In the genomic region with DNA sequence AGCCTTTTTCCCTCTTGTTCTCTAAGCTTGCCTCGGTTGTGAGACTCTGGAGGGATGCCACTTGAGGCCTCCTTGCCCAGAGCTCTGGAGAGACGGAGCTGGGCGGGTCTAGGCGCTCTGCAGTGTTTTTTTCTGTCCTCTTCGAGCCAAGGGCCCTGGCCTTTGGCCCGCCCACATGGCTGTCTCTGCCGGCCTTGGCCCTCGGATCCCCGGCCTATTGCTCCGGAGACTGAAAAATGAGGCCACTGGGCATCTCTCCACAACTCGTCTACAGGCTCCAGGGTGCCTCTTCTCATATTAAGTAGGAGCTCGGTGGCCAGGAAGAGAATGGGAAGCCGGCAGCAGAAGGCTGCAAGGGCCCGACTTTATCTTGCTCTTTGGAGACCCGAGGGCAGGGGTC, we compare ENCODE assay signal across 10 mouse cellular contexts. TPM values are rescaled to one million over a fixed set of nuclear protein-coding genes. Genes with fewer than 3 reads are reported as not detected.
A peak's percentile ranks its signal among the peaks of the same experiment; 100 is the strongest.
DNase-seq lines count a peak whose midpoint lies in the region; ATAC-seq lines count a peak whose summit lies in the region.
"Had no signal": no experiment of that assay in that cellular context is flagged by ENCODE, and none has a peak within 500 bp of the region (broad histone marks: within the 10 kb centered on the region; RNA-seq: fewer than 3 reads in every experiment).

No protein-coding gene starts in this region.

- peak; percentile 46 for DNase-seq in right cerebral cortex, adult 18-20 months
- DNase-seq in right cerebral cortex, postnatal 25 days, result no peak
- peak; percentile 71 to 81 for DNase-seq in kidney, postnatal 4 days
- no peak for DNase-seq in spleen, postnatal 4 days (ENCODE audit: low spot score in 2 of 2)
- no peak for DNase-seq in spleen, adult 12 weeks (ENCODE audit: low spot score)
- DNase-seq in spleen, postnatal 10 days (ENCODE audit: low spot score in 2 of 2), result no peak
- DNase-seq: spleen, adult 18-20 months had no signal

- peak; percentile 54; the same call in 1 of the 2 replicates for ATAC-seq in hindbrain, embryonic 16.5 days
- ATAC-seq in neural tube, embryonic 15.5 days (ENCODE audit: low FRiP score), result peak; percentile 12; the same call in 1 of the 2 replicates

- H3K27me3 ChIP-seq in hindbrain, embryonic 16.5 days (replicated peaks; ENCODE audit: control insufficient read depth, insufficient read depth, low read length), result peaks cover 42% of the 10 kb centered on the region
- H3K27me3 ChIP-seq in neural tube, embryonic 15.5 days (replicated peaks), result no peaks in the 10 kb centered on the region

- H3K4me2 ChIP-seq in hindbrain, embryonic 16.5 days (ENCODE audit: low read length), result peak overlapping the region; percentile 62
- H3K4me2 ChIP-seq in neural tube, embryonic 15.5 days, result peak overlapping the region; percentile 87

- H3K9me3 ChIP-seq in hindbrain, embryonic 16.5 days (ENCODE audit: control insufficient read depth, low read length), result no peaks in the 10 kb centered on the region
- H3K9me3 ChIP-seq in neural tube, embryonic 15.5 days (replicated peaks), result no peaks in the 10 kb centered on the region

- 1% methylated on average over 15 of the region's 15 CpGs for WGBS in hindbrain, embryonic 16.5 days
- WGBS in neural tube, embryonic 15.5 days, result 4% methylated on average over 15 of the region's 15 CpGs

- H3K4me1 ChIP-seq in hindbrain, embryonic 16.5 days (ENCODE audit: control insufficient read depth, insufficient read depth, low read depth, low read length), result no peaks in the 10 kb centered on the region
- peaks cover 70% of the 10 kb centered on the region for H3K4me1 ChIP-seq in neural tube, embryonic 15.5 days

- H3K27ac ChIP-seq in hindbrain, embryonic 16.5 days (ENCODE audit: low read depth, low read length), result peak overlapping the region; percentile 60
- peak overlapping the region; percentile 99 for H3K27ac ChIP-seq in neural tube, embryonic 15.5 days (replicated peaks)

- no peaks in the 10 kb centered on the region for H3K36me3 ChIP-seq in hindbrain, embryonic 16.5 days (ENCODE audit: control insufficient read depth, insufficient read depth, low read length)
- no peaks in the 10 kb centered on the region for H3K36me3 ChIP-seq in neural tube, embryonic 15.5 days
- H3K36me3 ChIP-seq: G1E had no signal

- peak overlapping the region; percentile 43 for H3K4me3 ChIP-seq in hindbrain, embryonic 16.5 days (ENCODE audit: low read length)
- H3K4me3 ChIP-seq in neural tube, embryonic 15.5 days (replicated peaks), result peak overlapping the region; percentile 60

- peak overlapping the region; percentile 57 for H3K9ac ChIP-seq in hindbrain, embryonic 16.5 days (ENCODE audit: low read depth, low read length)
- H3K9ac ChIP-seq in neural tube, embryonic 15.5 days (replicated peaks), result peak overlapping the region; percentile 83

RNA-seq across cellular contexts. Expression of a gene that starts 1.3 kb away (rescaled TPM):
- 120 and 133 TPM in 2 replicates for polyA plus RNA-seq in hindbrain, embryonic 16.5 days (2015; fragmentation: Nextera tagmentation; extraction: Ambion mirVana)
- polyA plus RNA-seq in neural tube, embryonic 15.5 days (2015; fragmentation: Nextera tagmentation; extraction: Ambion mirVana), result 39.5 and 106 TPM in 2 replicates

RNA-seq across cellular contexts. Expression of a gene that starts 9.6 kb away (rescaled TPM):
- 49.9 and 53.3 TPM in 2 replicates for polyA plus RNA-seq in hindbrain, embryonic 16.5 days (2015; fragmentation: Nextera tagmentation; extraction: Ambion mirVana)
- polyA plus RNA-seq in neural tube, embryonic 15.5 days (2015; fragmentation: Nextera tagmentation; extraction: Ambion mirVana), result 109 and 135 TPM in 2 replicates

RNA-seq across cellular contexts. Expression of a gene that starts 15.4 kb away (rescaled TPM):
- polyA plus RNA-seq in hindbrain, embryonic 16.5 days (2015; fragmentation: Nextera tagmentation; extraction: Ambion mirVana), result 29.3 and 33.1 TPM in 2 replicates
- polyA plus RNA-seq in neural tube, embryonic 15.5 days (2015; fragmentation: Nextera tagmentation; extraction: Ambion mirVana), result 101 and 115 TPM in 2 replicates
- polyA plus RNA-seq: G1E had no signal

RNA-seq across cellular contexts. Expression of a gene that starts 16.2 kb away (rescaled TPM):
- 2.5 and 3.3 TPM in 2 replicates for polyA plus RNA-seq in hindbrain, embryonic 16.5 days (2015; fragmentation: Nextera tagmentation; extraction: Ambion mirVana)
- polyA plus RNA-seq in neural tube, embryonic 15.5 days (2015; fragmentation: Nextera tagmentation; extraction: Ambion mirVana), result 3.7 and 5.0 TPM in 2 replicates

RNA-seq across cellular contexts. Expression of a gene that starts 20.1 kb away (rescaled TPM):
- polyA plus RNA-seq in hindbrain, embryonic 16.5 days (2015; fragmentation: Nextera tagmentation; extraction: Ambion mirVana), result 15.1 and 15.9 TPM in 2 replicates
- 63.1 and 71.8 TPM in 2 replicates for polyA plus RNA-seq in neural tube, embryonic 15.5 days (2015; fragmentation: Nextera tagmentation; extraction: Ambion mirVana)

Comparison
In these comparisons a context has a peak if more than half of its experiments do, and no peak if none do; other contexts are left out.
1. DNase-seq: peak in right cerebral cortex, adult 18-20 months (single experiment) and kidney, postnatal 4 days (2 of 2); none in right cerebral cortex, postnatal 25 days (single experiment), spleen, postnatal 4 days (0 of 2), spleen, adult 12 weeks (single experiment) and spleen, postnatal 10 days (0 of 2).